Mouse (Mus musculus) gastrocnemius, adult 8-10 months (tissue): Measurements from ENCODE around the gene Hist2h3c1. TPM values are rescaled to one million over a fixed set of nuclear protein-coding genes. Genes with fewer than 3 reads are reported as not detected.
"Not testable (repeated sequence)": the region's sequence is repeated elsewhere in the genome, so short reads cannot be mapped to it uniquely, and the experiment has no call there.

Experiments
- DNase-seq, 2 experiments: peaks; one replicate each; pipeline ENCODE4 v3.0.0; 2022; ENCODE audit warnings: low spot score in 2 of 2
- microRNA-seq: library from miRNA; unstranded; fragments of <30 nt; microRNA quantifications from one replicate; pipeline ENCODE4 v1.2.0, GENCODE M21; 2022
- total RNA-seq, 4 experiments: library from RNA; stranded (reverse); gene quantifications; 2 replicates each; pipeline ENCODE4 v1.2.4; 2022

Gene Hist2h3c1
- total RNA-seq, 4 experiments from 2014 or later, result not detected

- no peak for DNase-seq
Observed at GRCm38 (mm10) chr3:96284457-96284856, 38.0 kb downstream of the Hist2h3c1 start.

GRCm38 (mm10) chr3:96287334-96287733 lies 40.8 kb downstream of the Hist2h3c1 start:
- DNase-seq, result not testable (repeated sequence)

GRCm38 (mm10) chr3:96289201-96289600 lies 42.7 kb downstream of the Hist2h3c1 start:
- no peak for DNase-seq

GRCm38 (mm10) chr3:96290727-96291126 lies 44.2 kb downstream of the Hist2h3c1 start:
- DNase-seq, result not testable (repeated sequence)

- no peak for DNase-seq
Observed at GRCm38 (mm10) chr3:96292641-96293040, 46.2 kb downstream of the Hist2h3c1 start.

GRCm38 (mm10) chr3:96293368-96293767 lies 46.9 kb downstream of the Hist2h3c1 start:
- no peak for DNase-seq

- no peak for DNase-seq
Observed at GRCm38 (mm10) chr3:96293787-96294186, 47.3 kb downstream of the Hist2h3c1 start, which contains the start of gene Fcgr1. Gene Fcgr1 (minus strand): TSS chr3:96293969.

Small RNA genes lying within 50 kb of the gene (microRNA-seq; reads per million reads assigned to microRNA genes)
- gene Gm44492 (not detected), gene Gm47311 (not detected), gene Gm47313 (not detected)

Other genes starting within 250 kb of the Hist2h3c1 start
- 10 to 100 TPM; 11.3 to 16.8 (median 16.2) TPM for gene Vps45, start 188.2 kb upstream of the Hist2h3c1 start, total RNA-seq
- 10 to 100 TPM; 61.8 to 77.4 (median 75.8) TPM for gene Otud7b, start 142.2 kb upstream of the Hist2h3c1 start, total RNA-seq
- 1 to 10 TPM in 3 of 4 experiments, under 1 TPM in 1; 0.68 to 2.1 (median 1.3) TPM for gene Mtmr11, start 84.7 kb upstream of the Hist2h3c1 start, total RNA-seq
- gene Sf3b4, start 74.4 kb upstream of the Hist2h3c1 start, total RNA-seq, result 10 to 100 TPM in 3 of 4 experiments, 1 to 10 TPM in 1; 9.9 to 12.9 (median 11.6) TPM
- under 1 TPM; 0.16 to 0.34 (median 0.23) TPM for gene Sv2a, start 65.5 kb upstream of the Hist2h3c1 start, total RNA-seq
- 10 to 100 TPM; 21.8 to 30.6 (median 25.6) TPM for gene Bola1, start 27.0 kb upstream of the Hist2h3c1 start, total RNA-seq
- gene Hist2h2ab, start 26.8 kb upstream of the Hist2h3c1 start, total RNA-seq, result 1 to 10 TPM in 2 of 4 experiments, under 1 TPM in 1, not detected in 1; 0.65 to 2.3 (median 1.3) TPM
- 10 to 100 TPM in 2 of 4 experiments, 1 to 10 TPM in 2; 4.4 to 13.7 (median 9.9) TPM for gene Hist2h2ac, start 25.8 kb upstream of the Hist2h3c1 start, total RNA-seq
- 1 to 10 TPM; 4.3 to 5.9 (median 5.2) TPM for gene Hist2h2be, start 25.6 kb upstream of the Hist2h3c1 start, total RNA-seq
- gene Hist2h3c2, start 7.6 kb upstream of the Hist2h3c1 start, total RNA-seq, result 1 to 10 TPM; 2.6 to 7.1 (median 4.9) TPM
- gene Hist2h2aa2, start 6.4 kb upstream of the Hist2h3c1 start, total RNA-seq, result 100 to 1,000 TPM; 141 to 187 (median 153) TPM
- 1 to 10 TPM in 3 of 4 experiments, not detected in 1; 2.7 to 5.0 (median 4.8) TPM for gene Hist2h2aa1, start 1.2 kb upstream of the Hist2h3c1 start, total RNA-seq
- gene Hist2h4, start 16.6 kb downstream of the Hist2h3c1 start, total RNA-seq, result 1 to 10 TPM; 5.6 to 8.2 (median 6.8) TPM
- 10 to 100 TPM; 19.4 to 22.9 (median 20.8) TPM for gene Hist2h3b, start 22.0 kb downstream of the Hist2h3c1 start, total RNA-seq
- 10 to 100 TPM; 18.8 to 38.2 (median 24.3) TPM for gene Hist2h2bb, start 23.1 kb downstream of the Hist2h3c1 start, total RNA-seq
- gene Fcgr1, start 47.3 kb downstream of the Hist2h3c1 start, total RNA-seq, result under 1 TPM in 1 of 4 experiments, not detected in 3; 0.70 TPM
- gene BC107364, start 205.6 kb downstream of the Hist2h3c1 start, total RNA-seq, result not detected